Mouse (Mus musculus) CH12.LX (cell line): ENCODE measurements around the gene Cmya5. TPM values are rescaled to one million over a fixed set of nuclear protein-coding genes. Genes with fewer than 3 reads are reported as not detected.

ENCODE experiments used
- DNase-seq: peaks from one replicate; pipeline ENCODE4 v3.0.0-alpha.2; 2013; ENCODE audit errors: extremely low read depth
- H3K27ac ChIP-seq: 2 replicates; pipeline ENCODE4 v1.5.1; 2012; ENCODE audit warnings: low read depth, mild to moderate bottlenecking, control low read depth, moderate library complexity; ENCODE audit not compliant: insufficient read depth
- H3K27me3 ChIP-seq: replicated peaks from 2 replicates; pipeline ENCODE3; 2012; ENCODE audit warnings: inconsistent platforms
- H3K36me3 ChIP-seq, 2 experiments: replicated peaks in 1 of 2; 2 replicates each; pipeline versions ENCODE3 to v1.6.1; 2012; ENCODE audit warnings: inconsistent platforms in 1 of 2, low read length in 1 of 2, mild to moderate bottlenecking in 1 of 2, mixed read lengths in 1 of 2, moderate library complexity in 1 of 2; ENCODE audit not compliant: control insufficient read depth in 1 of 2, insufficient read depth in 1 of 2
- H3K4me1 ChIP-seq, 2 experiments: 2 replicates each; pipeline ENCODE4 v1.6.1; 2012; ENCODE audit warnings: inconsistent platforms in 1 of 2, moderate library complexity in 1 of 2; ENCODE audit not compliant: insufficient read depth in 2 of 2, control insufficient read depth in 1 of 2
- H3K4me2 ChIP-seq: 2 replicates; pipeline ENCODE4 v1.6.1; 2012; ENCODE audit warnings: low read depth, mild to moderate bottlenecking, control low read depth; ENCODE audit not compliant: poor library complexity, insufficient read depth, severe bottlenecking
- H3K4me3 ChIP-seq, 3 experiments: fragments of 150-350 bp in 1 of 3; sonication (generic) in 1 of 3; replicated peaks in 1 of 3; 2 replicates each; pipeline versions ENCODE3 to v1.5.1; 2011 to 2012; ENCODE audit warnings: low read depth in 2 of 3, low read length in 2 of 3, mild to moderate bottlenecking in 2 of 3, moderate library complexity in 2 of 3, control low read depth in 1 of 3, improper control_type of control experiment in 1 of 3, inconsistent platforms in 1 of 3, mixed read lengths in 1 of 3; ENCODE audit not compliant: poor library complexity in 1 of 3
- H3K79me2 ChIP-seq: replicated peaks from 2 replicates; pipeline ENCODE4 v1.6.1; 2012; ENCODE audit warnings: mild to moderate bottlenecking, moderate library complexity; ENCODE audit not compliant: control insufficient read depth, poor library complexity, insufficient read depth, severe bottlenecking; ENCODE audit errors: extremely low read depth
- H3K9ac ChIP-seq: 2 replicates; pipeline ENCODE4 v1.6.1; 2012; ENCODE audit warnings: low read depth, mild to moderate bottlenecking, control low read depth, moderate library complexity; ENCODE audit not compliant: insufficient read depth
- H3K9me3 ChIP-seq: replicated peaks from 2 replicates; pipeline ENCODE3; 2012; ENCODE audit warnings: low read length, inconsistent platforms, mixed read lengths
- CHD1 ChIP-seq: IDR thresholded peaks from 2 replicates; pipeline ENCODE4 v1.6.1; 2012; ENCODE audit warnings: low read depth, low read length, improper control_type of control experiment, inconsistent platforms
- CTCF ChIP-seq, 2 experiments: IDR thresholded peaks in 1 of 2; conservative IDR thresholded peaks in 1 of 2; 2 replicates each; pipeline ENCODE4 v1.5.1; 2011 to 2012; ENCODE audit warnings: low read depth in 2 of 2, low read length in 2 of 2, improper control_type of control experiment in 1 of 2, inconsistent platforms in 1 of 2, mild to moderate bottlenecking in 1 of 2, moderate library complexity in 1 of 2
- E2F4 ChIP-seq: IDR thresholded peaks from 2 replicates; pipeline ENCODE4 v1.6.1; 2011; ENCODE audit warnings: low read depth, low read length, improper control_type of control experiment; ENCODE audit not compliant: insufficient replicate concordance
- EP300 ChIP-seq: IDR thresholded peaks from 2 replicates; pipeline ENCODE4 v1.6.1; 2011; ENCODE audit warnings: low read length, improper control_type of control experiment
- IRF4 ChIP-seq: IDR thresholded peaks from 2 replicates; pipeline ENCODE4 v1.6.1; 2014; ENCODE audit warnings: low read depth, mild to moderate bottlenecking, inconsistent platforms, low read length, improper control_type of control experiment
- JUN ChIP-seq: IDR thresholded peaks from 2 replicates; pipeline ENCODE4 v1.6.1; 2011; ENCODE audit warnings: low read depth, mild to moderate bottlenecking, low read length, improper control_type of control experiment, moderate library complexity; ENCODE audit not compliant: insufficient read depth
- JUND ChIP-seq: conservative IDR thresholded peaks from 2 replicates; pipeline ENCODE4 v1.6.1; 2011; ENCODE audit warnings: low read depth, low read length, improper control_type of control experiment
- KAT2A ChIP-seq: IDR thresholded peaks from 2 replicates; pipeline ENCODE4 v1.6.1; 2012; ENCODE audit warnings: low read length, improper control_type of control experiment, inconsistent platforms; ENCODE audit not compliant: insufficient replicate concordance
- MAFK ChIP-seq: IDR thresholded peaks from 2 replicates; pipeline ENCODE4 v1.6.1; 2011; ENCODE audit warnings: low read length, improper control_type of control experiment; ENCODE audit not compliant: insufficient replicate concordance
- MAX ChIP-seq: IDR thresholded peaks from 2 replicates; pipeline ENCODE4 v1.6.1; 2011; ENCODE audit warnings: low read length, improper control_type of control experiment
- MEF2A ChIP-seq: IDR thresholded peaks from 2 replicates; pipeline ENCODE4 v1.6.1; 2014; ENCODE audit warnings: low read depth, mild to moderate bottlenecking, inconsistent platforms, low read length, improper control_type of control experiment, borderline replicate concordance
- MXI1 ChIP-seq: IDR thresholded peaks from 2 replicates; pipeline ENCODE4 v1.6.1; 2011; ENCODE audit warnings: mild to moderate bottlenecking, low read depth, low read length, improper control_type of control experiment
- MYC ChIP-seq: IDR thresholded peaks from 2 replicates; pipeline ENCODE4 v1.6.1; 2011; ENCODE audit warnings: low read depth, mild to moderate bottlenecking, improper control_type of control experiment, low read length
- NELFE ChIP-seq: IDR thresholded peaks from 2 replicates; pipeline ENCODE4 v1.6.1; 2011; ENCODE audit warnings: low read depth, low read length, improper control_type of control experiment
- NRF1 ChIP-seq: IDR thresholded peaks from 2 replicates; pipeline ENCODE4 v1.6.1; 2014; ENCODE audit warnings: low read depth, mild to moderate bottlenecking, inconsistent platforms, low read length, improper control_type of control experiment, moderate library complexity
- PAX5 ChIP-seq: IDR thresholded peaks from 2 replicates; pipeline ENCODE4 v1.6.1; 2012; ENCODE audit warnings: low read length, inconsistent platforms, mixed read lengths
- RAD21 ChIP-seq: IDR thresholded peaks from 2 replicates; pipeline ENCODE4 v1.6.1; 2011; ENCODE audit warnings: low read depth, mild to moderate bottlenecking, low read length, improper control_type of control experiment, moderate library complexity
- RCOR1 ChIP-seq: conservative IDR thresholded peaks from 2 replicates; pipeline ENCODE4 v1.6.1; 2012; ENCODE audit warnings: low read depth, mild to moderate bottlenecking, inconsistent platforms, low read length, improper control_type of control experiment
- SIN3A ChIP-seq: IDR thresholded peaks from 2 replicates; pipeline ENCODE4 v1.6.1; 2012; ENCODE audit warnings: low read length, improper control_type of control experiment, inconsistent platforms
- SMC3 ChIP-seq: IDR thresholded peaks from 2 replicates; pipeline ENCODE4 v1.6.1; 2011; ENCODE audit warnings: low read depth, low read length, improper control_type of control experiment
- TCF12 ChIP-seq: IDR thresholded peaks from 2 replicates; pipeline ENCODE4 v1.6.1; 2014; ENCODE audit warnings: low read depth, mild to moderate bottlenecking, inconsistent platforms, low read length, improper control_type of control experiment
- ZKSCAN1 ChIP-seq: IDR thresholded peaks from 2 replicates; pipeline ENCODE4 v1.6.1; 2012; ENCODE audit warnings: low read depth, inconsistent platforms, low read length, improper control_type of control experiment, borderline replicate concordance
- ZMIZ1 ChIP-seq: IDR thresholded peaks from 2 replicates; pipeline ENCODE4 v1.6.1; 2012; ENCODE audit warnings: low read depth, mild to moderate bottlenecking, inconsistent platforms, low read length, improper control_type of control experiment
- dilution Hi-C: fragments of 300-500 bp; cut with MboI; formaldehyde crosslinking; loops from 2 replicates; pipeline ENCODE4 v1.14.3; 2020; ENCODE audit warnings: low sequenced_read_pairs; ENCODE audit not compliant: extremely low pct_unique_long_range_greater_than_20kb, extremely low pct_ligation_motif_present
- in situ Hi-C: fragments of 300-500 bp; cut with MboI; formaldehyde crosslinking; loops from 3 replicates; pipeline ENCODE4 v1.14.3; 2019; ENCODE audit warnings: low sequenced_read_pairs, low pct_ligation_motif_present, low pct_unique_long_range_greater_than_20kb, mixed read lengths
- polyA plus RNA-seq: library from polyadenylated mRNA; unstranded; fragments of >175 nt; gene quantifications from 2 replicates; pipeline ENCODE4 v1.2.1, GENCODE M21; 2012; ENCODE audit warnings: low read depth; ENCODE audit not compliant: insufficient read length
- total RNA-seq, 2 experiments: library from RNA; depleted of rRNA; stranded (reverse); fragments of 300-350 nt in 1 of 2; fragments of >200 nt in 1 of 2; gene quantifications; 2 replicates each; pipeline ENCODE4 v1.2.3; 2012 to 2014

Cmya5 gene
- total and polyA plus RNA-seq, 3 experiments = 0.19 to 0.59 (median 0.34) TPM

- dilution Hi-C loops (no loop called here), in situ Hi-C loops (loop anchor here (10.0 kb wide), 1 partner anchor 308 kb away; no protein-coding TSS in a partner anchor)
- H3K4me1 ChIP-seq = no peaks in the 10 kb centered on the region
- H3K4me3 ChIP-seq = no peak overlapping the region
- no peak overlapping the region for H3K9ac ChIP-seq
- H3K79me2 ChIP-seq = no peaks in the 10 kb centered on the region
- H3K9me3 ChIP-seq = no peaks in the 10 kb centered on the region
- no peak for DNase-seq
- no peaks in the 10 kb centered on the region for H3K27me3 ChIP-seq
- no peaks in the 10 kb centered on the region for H3K36me3 ChIP-seq
- no peak for TF ChIP-seq SIN3A
- no peak for TF ChIP-seq ZMIZ1
- no peak for TF ChIP-seq TCF12
- no peak overlapping the region for H3K27ac ChIP-seq
- H3K4me2 ChIP-seq = no peak overlapping the region
Observed at GRCm38 (mm10) chr13:93062860-93063636, 81.5 kb downstream of the Cmya5 start.

DNA sequence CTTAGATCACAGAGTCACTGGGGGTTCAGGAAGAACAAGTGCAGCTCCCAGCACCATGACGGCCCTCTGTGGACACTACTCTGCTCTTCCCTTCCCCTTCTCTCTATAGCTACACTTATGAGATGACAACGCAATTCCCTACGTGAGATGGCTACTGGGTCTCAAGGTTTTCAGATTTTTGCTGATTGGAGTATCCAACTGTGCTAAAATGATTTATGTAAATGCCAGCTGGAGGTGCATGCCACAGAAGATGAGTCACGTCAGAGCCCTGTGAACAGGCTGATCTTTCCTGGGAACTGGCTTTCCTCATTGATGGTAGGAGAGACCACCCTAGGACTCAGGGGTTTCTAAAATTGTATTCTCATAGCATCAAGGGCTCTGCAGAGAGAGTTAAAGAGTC is 83.2 kb downstream of the Cmya5 start:
- TF ChIP-seq EP300 (no peak), ZKSCAN1 (no peak), MAX (no peak), CHD1 (no peak), CTCF (conservative IDR thresholded peaks at IDR 0.05 in 1 of 2, IDR thresholded peaks at IDR 0.05 in 1 of 2; ENCODE audit: low read depth in 2 of 2, low read length in 2 of 2) (no peak)
- dilution Hi-C loops (no loop called here), in situ Hi-C loops (loop anchor here (10.0 kb wide), 1 partner anchor 307 kb away; no protein-coding TSS in a partner anchor)
- Histone ChIP-seq H3K27ac (no peak overlapping the region), H3K27me3 (no peaks in the 10 kb centered on the region), H3K9ac (no peak overlapping the region), H3K9me3 (no peaks in the 10 kb centered on the region), H3K36me3 (no peaks in the 10 kb centered on the region), H3K4me2 (no peak overlapping the region), H3K4me3 (no peak overlapping the region), H3K79me2 (no peaks in the 10 kb centered on the region), H3K4me1 (no peaks in the 10 kb centered on the region)
- no peak for DNase-seq

DNA sequence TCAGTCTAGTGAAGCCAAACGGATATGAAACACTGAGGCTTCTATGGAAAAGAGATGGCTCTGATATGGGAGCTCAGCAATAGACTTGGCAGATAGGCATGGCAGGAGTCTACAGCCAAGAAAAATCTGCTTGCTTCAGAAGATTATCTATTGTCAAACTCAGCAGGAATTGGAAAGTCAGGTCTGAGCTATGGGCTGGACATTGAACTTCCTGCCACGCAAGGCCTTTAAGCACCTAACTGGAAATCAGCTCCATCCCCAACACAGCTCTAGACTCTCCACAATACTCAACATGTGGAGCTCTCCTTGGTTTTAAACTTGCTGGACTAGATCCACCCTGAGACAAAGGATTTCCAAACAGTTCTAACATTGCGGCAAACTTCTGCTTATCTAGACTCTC is 84.1 kb downstream of the Cmya5 start:
- no peak overlapping the region for H3K4me3 ChIP-seq
- no peak for TF ChIP-seq RCOR1
- TF ChIP-seq NELFE = no peak
- TF ChIP-seq MXI1 = no peak
- TF ChIP-seq MEF2A = no peak
- TF ChIP-seq MYC = no peak
- TF ChIP-seq JUN = no peak
- no peak for TF ChIP-seq RAD21
- no peak for TF ChIP-seq IRF4
- no peak for TF ChIP-seq PAX5
- TF ChIP-seq SMC3 = no peak
- TF ChIP-seq JUND = no peak
- TF ChIP-seq E2F4 = no peak
- TF ChIP-seq MAFK = no peak
- no peak for TF ChIP-seq NRF1
- no peak for TF ChIP-seq MAX
- TF ChIP-seq CHD1 = no peak
- TF ChIP-seq KAT2A = no peak
- TF ChIP-seq, all 38 proteins: peak for 0
- Histone ChIP-seq H3K9me3 (no peaks in the 10 kb centered on the region), H3K4me1 (no peaks in the 10 kb centered on the region), H3K27ac (no peak overlapping the region), H3K9ac (no peak overlapping the region), H3K27me3 (no peaks in the 10 kb centered on the region), H3K4me2 (no peak overlapping the region), H3K36me3 (no peaks in the 10 kb centered on the region), H3K79me2 (no peaks in the 10 kb centered on the region)
- in situ Hi-C loops (loop anchor here (10.0 kb wide), 1 partner anchor 306 kb away; no protein-coding TSS in a partner anchor), dilution Hi-C loops (no loop called here)
- DNase-seq = no peak
